ENCODE assay signal across 20 mouse cellular contexts in genomic region chr9:78225304-78225703, GRCm38 (mm10). TPM values are rescaled to one million over a fixed set of nuclear protein-coding genes. Genes with fewer than 3 reads are reported as not detected.
DNase-seq lines count a peak whose midpoint lies in the region; ATAC-seq and TF ChIP-seq lines count a peak whose summit lies in the region.
"Had no signal": no experiment of that assay in that cellular context is flagged by ENCODE, and none has a peak within 500 bp of the region (broad histone marks: within the 10 kb centered on the region; RNA-seq: fewer than 3 reads in every experiment).

No protein-coding gene starts in this region.

- no peaks in the 10 kb centered on the region for H3K36me3 ChIP-seq in heart, embryonic 15.5 days
- no peaks in the 10 kb centered on the region for H3K36me3 ChIP-seq in heart, postnatal 0 days (replicated peaks; ENCODE audit: control insufficient read depth, insufficient read depth, low read length)
- H3K36me3 ChIP-seq: embryonic facial prominence, embryonic 15.5 days; forebrain, embryonic 10.5 days; limb, embryonic 12.5 days had no signal

- no peaks in the 10 kb centered on the region for H3K9me3 ChIP-seq in heart, embryonic 15.5 days (replicated peaks)
- H3K9me3 ChIP-seq in heart, postnatal 0 days (replicated peaks; ENCODE audit: control insufficient read depth, low read length): no peaks in the 10 kb centered on the region
- H3K9me3 ChIP-seq: embryonic facial prominence, embryonic 15.5 days; forebrain, embryonic 10.5 days; limb, embryonic 12.5 days had no signal

- no peak overlapping the region for H3K9ac ChIP-seq in heart, embryonic 15.5 days
- H3K9ac ChIP-seq in heart, postnatal 0 days (replicated peaks; ENCODE audit: low read depth, low read length): no peak overlapping the region
- H3K9ac ChIP-seq: embryonic facial prominence, embryonic 15.5 days; limb, embryonic 12.5 days had no signal

- no peak for TF ChIP-seq EP300 in heart, postnatal 0 days (IDR thresholded peaks at IDR 0.05; ENCODE audit: low read depth)

- H3K4me3 ChIP-seq in heart, embryonic 15.5 days: no peak overlapping the region
- H3K4me3 ChIP-seq in heart, postnatal 0 days (ENCODE audit: low read depth, low read length): no peak overlapping the region
- H3K4me3 ChIP-seq: embryonic facial prominence, embryonic 15.5 days; forebrain, embryonic 10.5 days; limb, embryonic 12.5 days had no signal

- peaks cover 8% of the 10 kb centered on the region for H3K4me1 ChIP-seq in heart, embryonic 15.5 days (replicated peaks)
- H3K4me1 ChIP-seq in heart, postnatal 0 days (ENCODE audit: control insufficient read depth, insufficient read depth): peaks cover 6% of the 10 kb centered on the region; the same call in 1 of the 2 replicates
- H3K4me1 ChIP-seq: embryonic facial prominence, embryonic 15.5 days; limb, embryonic 12.5 days had no signal

- H3K27ac ChIP-seq in heart, embryonic 15.5 days: peak overlapping the region; percentile 45
- 0 out of 2 replicates have a peak overlapping the region, but pooled peaks have one; percentile 20 for H3K27ac ChIP-seq in heart, postnatal 0 days (ENCODE audit: low read depth)
- H3K27ac ChIP-seq: embryonic facial prominence, embryonic 15.5 days; forebrain, embryonic 10.5 days; limb, embryonic 12.5 days; macrophage had no signal

- no peak for TF ChIP-seq CTCF in heart, postnatal 0 days (IDR thresholded peaks at IDR 0.05; ENCODE audit: low read depth)

- 43% methylated on average over 11 of the region's 11 CpGs for WGBS in heart, embryonic 15.5 days
- WGBS in heart, postnatal 0 days: 44% methylated on average over 11 of the region's 11 CpGs

- H3K27me3 ChIP-seq in heart, embryonic 15.5 days: no peaks in the 10 kb centered on the region
- no peaks in the 10 kb centered on the region for H3K27me3 ChIP-seq in heart, postnatal 0 days (ENCODE audit: control insufficient read depth, insufficient read depth, low read length)
- H3K27me3 ChIP-seq: embryonic facial prominence, embryonic 15.5 days; limb, embryonic 12.5 days had no signal

- peak overlapping the region; percentile 33 for H3K4me2 ChIP-seq in heart, embryonic 15.5 days
- H3K4me2 ChIP-seq in heart, postnatal 0 days (ENCODE audit: low read depth, low read length): peak overlapping the region; percentile 34
- H3K4me2 ChIP-seq: embryonic facial prominence, embryonic 15.5 days; limb, embryonic 12.5 days had no signal

- ATAC-seq in heart, embryonic 15.5 days (replicated peaks; ENCODE audit: insufficient number of reproducible peaks, insufficient read depth, low FRiP score, low read depth): no peak
- ATAC-seq in heart, postnatal 0 days (ENCODE audit: insufficient read depth, low read depth): 0 out of 2 replicates have a peak, but pooled peaks have one; percentile 20
- ATAC-seq: hindbrain, embryonic 16.5 days had no signal

- DNase-seq in gastrocnemius, adult 18-20 months (ENCODE audit: low spot score): peak; percentile 11
- no peak for DNase-seq in gastrocnemius, adult 8-10 months (ENCODE audit: low spot score in 2 of 2)
- DNase-seq in heart, adult 9 months (ENCODE audit: low spot score in 2 of 2): no peak
- peak; percentile 76 for DNase-seq in 416B (ENCODE audit: low read depth)
- peak; percentile 18 for DNase-seq in heart, postnatal 0 days (ENCODE audit: low spot score)
- DNase-seq in cerebellum, adult 11 months: no peak
- no peak for DNase-seq in frontal cortex, postnatal 25 days (ENCODE audit: low spot score in 2 of 2)
- DNase-seq: adrenal gland, postnatal 36 days; cerebellum, adult 9-10 months; kidney, adult 2 months; layer of hippocampus, adult 9-11 months; midbrain, embryonic 14.5 days; thymus, postnatal 4 days had no signal

RNA-seq across cellular contexts. Expression of gene Gsta1, which starts 5.2 kb away (rescaled TPM):
- not detected for total RNA-seq in gastrocnemius, adult 18-20 months (2021)
- not detected for total RNA-seq in gastrocnemius, adult 8-10 months (2022)
- not detected in 2 replicates for polyA plus RNA-seq in heart, embryonic 15.5 days (2015; fragmentation: Nextera tagmentation; extraction: Ambion mirVana)
- total RNA-seq in heart, postnatal 0 days (2014; rRNA removed; ENCODE audit: low replicate concordance): not detected in 2 replicates
- 0.45 TPM in 1 of 2 replicates, not detected in the other for polyA plus RNA-seq in heart, postnatal 0 days (2015; fragmentation: Nextera tagmentation; extraction: Ambion mirVana)
- total RNA-seq: gastrocnemius, postnatal 4 days had no signal
- polyA plus RNA-seq: forebrain, embryonic 10.5 days; hindbrain, embryonic 16.5 days; limb, embryonic 12.5 days; macrophage; midbrain, embryonic 14.5 days had no signal

RNA-seq across cellular contexts. Expression of gene Gm3776, which starts 31.6 kb away (rescaled TPM):
- under 1 TPM in 1 of 2 experiments, not detected in 1; 0.32 TPM for total RNA-seq in gastrocnemius, adult 18-20 months (2021)
- not detected for total RNA-seq in gastrocnemius, adult 8-10 months (2022)
- polyA plus RNA-seq in heart, embryonic 15.5 days (2015; fragmentation: Nextera tagmentation; extraction: Ambion mirVana): not detected in 2 replicates
- total RNA-seq in heart, postnatal 0 days (2014; rRNA removed; ENCODE audit: low replicate concordance): 0.42 TPM in 1 of 2 replicates, not detected in the other
- 0.40 TPM in 1 of 2 replicates, not detected in the other for polyA plus RNA-seq in heart, postnatal 0 days (2015; fragmentation: Nextera tagmentation; extraction: Ambion mirVana)
- total RNA-seq: adrenal gland, postnatal 36 days; gastrocnemius, postnatal 4 days had no signal
- polyA plus RNA-seq: forebrain, embryonic 10.5 days; hindbrain, embryonic 16.5 days; limb, embryonic 12.5 days; macrophage; midbrain, embryonic 14.5 days had no signal

RNA-seq across cellular contexts. Expression of gene Gsta4, which starts 42.7 kb away (rescaled TPM):
- 10 to 100 TPM; 22.0 to 23.9 TPM for total RNA-seq in gastrocnemius, adult 18-20 months (2021)
- 10 to 100 TPM; 13.0 to 20.3 (median 17.8) TPM for total RNA-seq in gastrocnemius, adult 8-10 months (2022)
- 67.4 and 72.1 TPM in 2 replicates for polyA plus RNA-seq in heart, embryonic 15.5 days (2015; fragmentation: Nextera tagmentation; extraction: Ambion mirVana)
- 59.8 and 81.1 TPM in 2 replicates for total RNA-seq in heart, postnatal 0 days (2014; rRNA removed; ENCODE audit: low replicate concordance)
- polyA plus RNA-seq in heart, postnatal 0 days (2015; fragmentation: Nextera tagmentation; extraction: Ambion mirVana): 124 and 134 TPM in 2 replicates
- polyA plus RNA-seq: macrophage had no signal

Comparison
In these comparisons a context has a peak if more than half of its experiments do, and no peak if none do; other contexts are left out.
1. DNase-seq: peak in gastrocnemius, adult 18-20 months (single experiment), 416B (single experiment) and heart, postnatal 0 days (single experiment); none in gastrocnemius, adult 8-10 months (0 of 2), heart, adult 9 months (0 of 2), cerebellum, adult 11 months (single experiment) and frontal cortex, postnatal 25 days (0 of 2).